In the genomic region with DNA sequence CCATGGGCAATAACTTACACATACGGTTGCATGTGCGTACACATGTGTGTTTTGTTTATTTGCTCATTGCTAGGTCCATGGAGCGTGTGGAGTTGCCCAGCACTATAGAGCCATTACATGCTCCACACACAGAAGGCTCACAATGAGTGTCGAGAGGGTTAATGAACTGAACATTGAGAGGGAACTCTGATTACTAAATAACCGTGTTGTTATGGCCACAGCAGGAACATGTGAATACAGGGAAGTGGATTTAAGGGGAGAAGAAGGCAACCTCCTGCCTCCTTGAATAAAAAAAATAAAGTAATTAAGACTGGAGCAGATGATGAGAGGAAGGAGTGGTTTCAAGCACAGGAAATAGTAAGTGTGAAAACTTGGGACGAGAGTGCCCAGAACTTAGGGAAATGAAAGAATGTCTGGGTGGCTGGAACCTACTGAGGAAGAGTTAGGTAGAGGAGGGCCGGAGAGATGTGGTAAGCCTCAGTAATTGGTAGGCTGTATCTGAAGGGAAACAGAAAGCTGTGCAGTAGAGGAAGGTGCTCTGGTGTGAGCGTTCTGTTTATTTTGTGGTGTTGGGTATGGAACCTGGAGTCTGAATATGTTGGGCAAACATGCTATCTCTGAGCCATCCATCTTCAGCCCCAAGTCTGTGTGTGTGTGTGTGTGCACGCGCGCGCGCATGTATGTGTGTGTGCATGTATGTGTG, we compare ENCODE assay signal across 25 mouse cellular contexts. TPM values are rescaled to one million over a fixed set of nuclear protein-coding genes. Genes with fewer than 3 reads are reported as not detected.
DNase-seq lines count a peak whose midpoint lies in the region; ATAC-seq lines count a peak whose summit lies in the region.
"Had no signal": no experiment of that assay in that cellular context is flagged by ENCODE, and none has a peak within 500 bp of the region (broad histone marks: within the 10 kb centered on the region; RNA-seq: fewer than 3 reads in every experiment).

No protein-coding gene starts in this region.

- H3K4me1 ChIP-seq in kidney, embryonic 16.5 days (ENCODE audit: insufficient read depth, low read length): peaks cover 9% of the 10 kb centered on the region; the same call in 1 of the 2 replicates
- H3K4me1 ChIP-seq in intestine, embryonic 16.5 days (ENCODE audit: control insufficient read depth, insufficient read depth, low read length): peaks cover 6% of the 10 kb centered on the region
- H3K4me1 ChIP-seq: hindbrain, embryonic 12.5 days; intestine, embryonic 15.5 days; midbrain, embryonic 13.5 days had no signal

- no peak overlapping the region for H3K4me3 ChIP-seq in kidney, embryonic 16.5 days (ENCODE audit: low read length)
- H3K4me3 ChIP-seq in intestine, embryonic 16.5 days (ENCODE audit: low read length): no peak overlapping the region
- H3K4me3 ChIP-seq: heart, embryonic 13.5 days; hindbrain, embryonic 12.5 days; intestine, embryonic 15.5 days; midbrain, embryonic 13.5 days; stomach, embryonic 15.5 days had no signal

- no peak overlapping the region for H3K9ac ChIP-seq in kidney, embryonic 16.5 days (replicated peaks; ENCODE audit: low read length)
- no peak overlapping the region for H3K9ac ChIP-seq in intestine, embryonic 16.5 days (ENCODE audit: low read depth, low read length)
- H3K9ac ChIP-seq: heart, embryonic 13.5 days; hindbrain, embryonic 12.5 days; intestine, embryonic 15.5 days; liver, embryonic 14.5 days; midbrain, embryonic 13.5 days; stomach, embryonic 15.5 days had no signal

- H3K27ac ChIP-seq in kidney, embryonic 16.5 days (ENCODE audit: low read length): peak overlapping the region; percentile 7; the same call in 1 of the 2 replicates
- H3K27ac ChIP-seq in intestine, embryonic 16.5 days (ENCODE audit: low read length): no peak overlapping the region
- H3K27ac ChIP-seq: heart, embryonic 13.5 days; hindbrain, embryonic 12.5 days; hindbrain, postnatal 0 days; intestine, embryonic 15.5 days; liver, embryonic 14.5 days; midbrain, embryonic 13.5 days; stomach, embryonic 15.5 days had no signal

- no peaks in the 10 kb centered on the region for H3K27me3 ChIP-seq in kidney, embryonic 16.5 days (ENCODE audit: insufficient read depth, low read length)
- H3K27me3 ChIP-seq in intestine, embryonic 16.5 days (replicated peaks; ENCODE audit: control insufficient read depth, insufficient read depth, low read length): no peaks in the 10 kb centered on the region
- H3K27me3 ChIP-seq: CH12.LX; heart, embryonic 13.5 days; hindbrain, embryonic 12.5 days; intestine, embryonic 15.5 days; midbrain, embryonic 13.5 days; stomach, embryonic 15.5 days had no signal

- H3K9me3 ChIP-seq in kidney, embryonic 16.5 days (ENCODE audit: low read length): no peaks in the 10 kb centered on the region
- H3K9me3 ChIP-seq in intestine, embryonic 16.5 days (ENCODE audit: control insufficient read depth, low read length): no peaks in the 10 kb centered on the region
- H3K9me3 ChIP-seq: heart, embryonic 13.5 days; hindbrain, embryonic 12.5 days; intestine, embryonic 15.5 days; midbrain, embryonic 13.5 days; stomach, embryonic 15.5 days had no signal

- no peaks in the 10 kb centered on the region for H3K36me3 ChIP-seq in kidney, embryonic 16.5 days (ENCODE audit: insufficient read depth, low read length)
- no peaks in the 10 kb centered on the region for H3K36me3 ChIP-seq in intestine, embryonic 16.5 days (ENCODE audit: control insufficient read depth, insufficient read depth, low read length)
- H3K36me3 ChIP-seq: heart, embryonic 13.5 days; hindbrain, embryonic 12.5 days; intestine, embryonic 15.5 days; midbrain, embryonic 13.5 days; stomach, embryonic 15.5 days had no signal

- H3K4me2 ChIP-seq in kidney, embryonic 16.5 days (replicated peaks; ENCODE audit: low read depth, low read length): no peak overlapping the region
- H3K4me2 ChIP-seq in intestine, embryonic 16.5 days (ENCODE audit: low read depth, low read length): no peak overlapping the region
- H3K4me2 ChIP-seq: heart, embryonic 13.5 days; hindbrain, embryonic 12.5 days; intestine, embryonic 15.5 days; midbrain, embryonic 13.5 days; stomach, embryonic 15.5 days had no signal

- no peak for ATAC-seq in kidney, embryonic 16.5 days (ENCODE audit: low FRiP score, low TSS enrichment)
- peak; percentile 74 for ATAC-seq in common myeloid progenitor, adult 5-6 weeks (replicated peaks; ENCODE audit: low read depth, poor library complexity, severe bottlenecking)
- peak; percentile 62 for ATAC-seq in megakaryocyte progenitor cell, adult 5-6 weeks (replicated peaks; ENCODE audit: poor library complexity)
- no peak for ATAC-seq in intestine, embryonic 16.5 days
- ATAC-seq: activated CD4-positive, CD25-positive, alpha-beta regulatory T cell, adult 4 months; forebrain, embryonic 14.5 days; hindbrain, postnatal 0 days; intestine, embryonic 15.5 days; midbrain, embryonic 13.5 days had no signal

- no peak for DNase-seq in kidney, adult 18-20 months
- DNase-seq in 416B (ENCODE audit: low read depth): peak; percentile 69
- DNase-seq: cerebellum, adult 2 months; cerebellum, postnatal 14 days; gastrocnemius, postnatal 25 days; heart, postnatal 10 days; kidney, postnatal 10 days; liver; lung, postnatal 10 days; retina, postnatal 1 day; right cerebral cortex, postnatal 14 days had no signal

- 79% methylated on average over 13 of the region's 13 CpGs for WGBS in kidney, embryonic 16.5 days
- 84% methylated on average over 13 of the region's 13 CpGs for WGBS in intestine, embryonic 16.5 days

RNA-seq across cellular contexts. Expression of a gene that starts 5.8 kb away (rescaled TPM):
- 8.0 and 8.3 TPM in 2 replicates for polyA plus RNA-seq in kidney, embryonic 16.5 days (2015; fragmentation: Nextera tagmentation; extraction: Ambion mirVana)
- total RNA-seq in common myeloid progenitor, adult 5-6 weeks (2017): 26.9 and 27.3 TPM in 2 replicates
- 23.7 and 24.5 TPM in 2 replicates for total RNA-seq in megakaryocyte progenitor cell, adult 5-6 weeks (2015)
- 21.2 and 24.4 TPM in 2 replicates for total RNA-seq in megakaryocyte progenitor cell, adult 5-6 weeks (2017)
- polyA plus RNA-seq in intestine, embryonic 16.5 days (2015; fragmentation: Nextera tagmentation; extraction: Ambion mirVana): 2.9 TPM in 2 replicates

Comparison
In these comparisons a context has a peak if more than half of its experiments do, and no peak if none do; other contexts are left out.
1. ATAC-seq: peak in common myeloid progenitor, adult 5-6 weeks (single experiment) and megakaryocyte progenitor cell, adult 5-6 weeks (single experiment); none in kidney, embryonic 16.5 days (single experiment) and intestine, embryonic 16.5 days (single experiment).